Mouse (Mus musculus): Measurements from ENCODE around the gene Atp6ap2.
"Not testable (repeated sequence)": the region's sequence is repeated elsewhere in the genome, so short reads cannot be mapped to it uniquely, and the experiment has no call there.

The Atp6ap2 gene

GRCm38 (mm10) chrX:12587192-12587957, at the start of gene Atp6ap2:
Atp6ap2 (plus strand) TSS chrX:12587801.
- peak; percentile 90 for DNase-seq

DNA sequence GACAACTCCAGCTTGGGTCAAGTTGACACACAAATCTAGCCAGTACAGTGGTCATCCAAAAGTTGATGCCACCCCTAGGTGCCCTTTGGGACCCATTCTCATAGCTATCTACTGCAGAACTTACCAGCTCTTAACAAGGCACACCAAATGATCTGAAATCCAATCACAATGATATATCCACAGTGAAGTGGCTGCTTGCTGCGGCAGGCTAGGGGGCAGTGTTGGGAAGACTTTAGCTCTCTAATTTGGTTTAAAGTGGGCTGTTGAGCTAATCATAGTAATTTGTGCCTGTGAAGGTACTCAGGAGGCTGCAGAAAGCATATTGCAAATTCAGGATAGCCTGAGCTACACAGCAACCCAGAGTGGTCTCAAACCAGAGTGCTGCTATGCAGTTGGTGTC, 43.2 kb upstream of the Atp6ap2 start:
- no peak for DNase-seq

DNA sequence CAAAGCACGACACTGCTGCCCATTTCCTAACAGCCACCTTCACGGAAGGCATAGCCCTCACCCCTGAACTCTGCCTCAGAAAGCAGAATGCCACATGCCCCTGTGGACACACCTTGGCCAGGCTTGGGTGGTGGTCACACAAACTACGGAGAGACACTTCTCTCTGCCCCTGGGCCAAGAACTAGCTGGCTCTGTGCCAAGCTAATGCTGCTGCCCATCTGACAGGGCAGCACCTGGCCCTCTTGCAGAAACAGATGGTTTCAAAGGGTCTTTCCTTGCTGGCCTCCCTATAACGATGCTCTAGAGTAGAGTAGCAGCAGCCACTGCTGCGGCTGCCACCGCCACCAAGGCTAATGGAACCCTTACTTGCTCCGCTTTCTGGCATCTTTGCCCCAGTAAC, 30.5 kb upstream of the Atp6ap2 start:
- no peak for DNase-seq

GRCm38 (mm10) chrX:12571407-12571806, 16.2 kb upstream of the Atp6ap2 start:
- DNase-seq = no peak

- DNase-seq = no peak
Observed at GRCm38 (mm10) chrX:12577936-12578335, 9.7 kb upstream of the Atp6ap2 start.

DNA sequence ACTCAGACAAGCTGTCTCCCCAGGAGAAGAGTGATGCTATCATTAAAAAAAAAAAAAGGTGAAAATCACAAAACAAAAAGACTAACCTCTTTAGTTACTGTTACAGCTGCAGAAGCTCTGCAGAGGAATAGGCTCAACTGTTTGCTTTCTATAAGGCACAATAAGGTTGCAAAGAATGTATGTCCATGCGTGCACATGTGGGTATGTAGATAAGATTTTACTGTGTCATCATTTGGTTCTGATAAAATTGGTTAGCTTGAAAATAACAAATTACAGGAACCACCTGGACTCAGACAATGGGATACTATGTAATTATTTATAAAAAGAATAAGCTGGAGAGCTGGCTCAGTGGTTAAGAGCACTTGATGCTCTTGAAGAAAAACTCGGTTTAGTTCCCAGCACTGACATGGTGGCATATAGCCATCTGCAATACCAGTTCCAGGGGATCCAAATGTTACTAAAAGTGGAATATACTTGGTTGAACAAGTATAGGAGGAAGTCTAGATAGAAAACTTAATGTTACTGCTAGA, 9.2 kb upstream of the Atp6ap2 start:
- DNase-seq = no peak

DNA sequence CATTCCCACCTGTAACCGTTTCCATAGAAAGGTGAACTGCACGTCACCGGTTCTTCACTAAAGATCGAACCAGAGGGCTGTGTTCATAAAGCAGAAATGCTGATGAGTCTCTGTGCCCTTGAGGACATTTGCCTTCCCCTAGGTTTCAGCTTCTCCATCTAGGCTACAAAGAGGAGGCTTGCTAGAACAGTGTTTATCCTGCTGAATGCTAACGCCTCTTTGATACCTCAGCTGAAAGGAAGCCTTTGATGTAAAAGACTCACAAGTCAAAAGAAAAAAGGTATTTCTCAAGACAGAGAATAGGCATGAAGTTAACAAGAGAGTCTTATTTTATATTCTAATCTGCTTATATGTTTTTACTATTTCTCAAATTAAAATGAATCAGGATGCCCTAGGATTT, 4.3 kb upstream of the Atp6ap2 start:
- DNase-seq = no peak

GRCm38 (mm10) chrX:12587958-12588355, 356 bp downstream of the Atp6ap2 start:
- no peak for DNase-seq

GRCm38 (mm10) chrX:12591401-12591943, 3.9 kb downstream of the Atp6ap2 start:
- peak; percentile 7 for DNase-seq

DNA sequence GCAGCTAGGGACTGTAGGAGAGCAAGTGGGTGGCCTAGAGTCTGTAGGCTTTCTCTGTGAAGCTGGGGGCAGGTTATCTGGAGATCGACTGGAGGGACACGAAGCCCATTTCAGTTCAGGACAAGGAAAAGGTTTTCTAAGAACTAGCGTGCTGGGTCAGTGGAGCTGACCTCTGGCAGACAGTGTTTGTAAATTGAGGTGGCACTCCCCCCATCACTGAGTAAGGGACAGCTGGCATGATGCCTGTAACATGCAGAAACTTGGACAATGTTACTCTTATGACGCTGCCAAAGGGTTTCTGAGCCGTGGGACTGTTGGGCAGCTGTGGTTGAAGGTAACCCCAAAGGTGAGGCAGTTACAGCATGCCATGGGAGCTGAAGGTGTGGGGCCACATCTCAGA, 4.4 kb downstream of the Atp6ap2 start:
- no peak for DNase-seq

- DNase-seq = no peak
Observed at GRCm38 (mm10) chrX:12593824-12594223, 6.2 kb downstream of the Atp6ap2 start.

DNA sequence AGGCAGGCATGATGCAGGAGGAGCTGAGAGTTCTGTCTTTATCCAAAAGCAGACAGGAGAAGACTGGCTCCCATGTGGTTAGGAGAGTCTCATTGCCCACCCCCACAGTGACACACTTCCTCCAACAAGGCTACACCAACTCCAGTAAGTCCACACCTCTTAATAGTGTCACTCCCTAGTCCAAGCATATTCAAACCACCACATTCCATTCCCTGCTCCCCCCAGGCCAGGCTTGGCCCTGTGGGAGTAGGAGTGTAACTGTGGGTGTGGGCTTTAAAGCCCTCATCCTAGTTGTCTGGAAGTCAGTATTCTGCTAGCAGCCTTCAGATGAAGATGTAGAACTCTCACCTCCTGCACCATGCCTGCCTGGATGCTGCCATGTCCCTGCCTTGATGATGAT, 22.9 kb downstream of the Atp6ap2 start:
- not testable (repeated sequence) for DNase-seq

GRCm38 (mm10) chrX:12611211-12611610, 23.6 kb downstream of the Atp6ap2 start:
- DNase-seq = no peak

GRCm38 (mm10) chrX:12612360-12612759, 24.8 kb downstream of the Atp6ap2 start:
- DNase-seq = not testable (repeated sequence)

DNA sequence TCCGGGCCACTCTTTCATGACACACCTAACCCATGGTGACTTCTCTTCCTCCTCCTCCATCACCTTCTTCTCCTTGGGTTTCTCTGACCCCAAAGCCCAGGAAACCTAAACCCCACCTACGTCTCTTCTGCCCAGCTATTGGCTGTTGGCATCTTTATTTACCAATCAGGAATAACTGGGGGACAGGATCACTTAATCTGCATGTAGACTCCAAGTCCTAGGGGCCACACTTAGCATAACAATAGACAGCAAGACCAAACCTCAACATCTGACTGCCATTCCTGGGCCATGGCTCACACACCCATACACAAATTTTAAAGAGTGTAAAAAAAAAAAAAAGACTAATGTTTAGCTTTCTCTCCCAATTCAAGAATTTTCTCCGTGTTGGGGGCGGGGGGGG, 37.5 kb downstream of the Atp6ap2 start:
- DNase-seq = no peak

- no peak for DNase-seq
Observed at GRCm38 (mm10) chrX:12644976-12645375, 57.4 kb downstream of the Atp6ap2 start.

GRCm38 (mm10) chrX:12645531-12646304, 58.1 kb downstream of the Atp6ap2 start:
- DNase-seq = no peak

DNA sequence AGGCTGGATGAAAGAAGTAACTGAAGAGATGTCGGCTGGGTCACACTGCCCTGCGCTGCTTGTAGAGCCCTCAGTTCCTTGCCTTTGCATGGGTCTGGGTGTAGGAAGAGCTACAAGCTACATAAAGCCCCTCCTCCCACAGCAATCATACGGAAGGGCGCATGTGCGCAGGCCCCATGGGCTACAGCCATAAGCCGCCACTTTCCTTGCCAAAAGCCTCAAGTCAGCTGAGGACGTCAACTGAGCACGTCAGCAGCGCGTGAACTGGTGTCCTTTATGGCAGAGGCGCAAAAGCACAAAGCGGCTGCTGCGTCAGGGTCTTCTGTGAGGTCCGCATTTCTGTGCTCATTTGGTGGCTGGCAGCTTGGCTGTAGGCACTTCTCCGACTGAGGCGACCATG, 64.3 kb downstream of the Atp6ap2 start:
- no peak for DNase-seq

GRCm38 (mm10) chrX:12653879-12654278, 66.3 kb downstream of the Atp6ap2 start:
- no peak for DNase-seq

Measured in right cerebral cortex, postnatal 25 days (tissue).